Mouse (Mus musculus) lung, postnatal 0 days (tissue): ENCODE measurements around the gene Gm498.

Experiments used
- CTCF ChIP-seq: IDR thresholded peaks from 2 replicates; pipeline ENCODE4 v1.5.1; 2016; ENCODE audit warnings: antibody characterized with exemption, mild to moderate bottlenecking
- EP300 ChIP-seq: IDR thresholded peaks from 2 replicates; pipeline ENCODE4 v1.6.1; 2016; ENCODE audit warnings: antibody characterized with exemption, mild to moderate bottlenecking, control low read depth

GRCm38 (mm10) chr7:143868874-143869273, 2.2 kb downstream of the Gm498 start:
- TF ChIP-seq CTCF = no peak
- no peak for TF ChIP-seq EP300
